Mouse (Mus musculus): ENCODE data around the gene Dtnb.

The Dtnb gene

DNA sequence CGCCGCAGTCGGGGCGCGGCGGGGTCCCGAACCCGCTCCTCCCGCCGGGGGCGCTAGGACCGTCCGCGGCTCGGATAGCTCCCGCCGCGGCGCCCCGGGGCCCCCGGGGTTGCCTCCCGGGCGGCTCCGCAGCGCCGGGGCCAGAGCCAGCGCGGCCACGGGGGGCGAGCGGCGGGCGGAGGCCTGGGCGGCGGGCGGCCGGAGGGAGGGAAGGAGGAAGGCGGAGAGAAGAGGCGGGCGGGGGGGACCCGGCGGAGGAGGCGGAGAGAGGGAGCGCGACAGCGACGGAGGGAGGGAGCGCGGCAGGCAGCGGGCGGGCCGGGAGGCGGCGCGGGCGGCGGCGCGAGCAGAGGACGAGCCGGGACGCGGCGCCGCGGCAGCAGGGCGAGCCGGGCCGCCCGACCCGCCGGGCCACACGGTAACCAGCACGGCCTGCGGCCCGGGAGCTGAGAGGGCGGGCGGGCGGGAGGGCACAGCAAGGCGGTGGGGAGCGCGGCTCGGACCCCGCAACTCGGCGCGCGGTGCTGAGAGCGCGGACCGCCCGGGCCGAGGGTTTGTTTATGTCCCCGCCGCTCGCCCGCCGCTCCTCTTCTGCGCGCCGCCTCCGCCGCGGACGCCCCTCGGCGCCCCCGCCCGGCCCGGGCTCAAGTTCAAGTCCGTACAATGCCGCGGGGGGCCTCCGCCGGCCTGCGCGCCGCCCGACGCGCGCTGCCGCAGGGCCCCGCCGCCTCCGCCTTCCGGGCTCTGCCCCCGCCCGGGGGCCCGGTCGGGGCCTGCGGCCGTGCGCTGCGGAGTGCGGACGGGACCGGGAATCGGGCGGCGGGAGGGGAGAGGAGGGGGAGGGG is 234.7 kb downstream of the Dtnb start:
- DNase-seq (ENCODE audit: low read depth) = peak; percentile 16

DNA sequence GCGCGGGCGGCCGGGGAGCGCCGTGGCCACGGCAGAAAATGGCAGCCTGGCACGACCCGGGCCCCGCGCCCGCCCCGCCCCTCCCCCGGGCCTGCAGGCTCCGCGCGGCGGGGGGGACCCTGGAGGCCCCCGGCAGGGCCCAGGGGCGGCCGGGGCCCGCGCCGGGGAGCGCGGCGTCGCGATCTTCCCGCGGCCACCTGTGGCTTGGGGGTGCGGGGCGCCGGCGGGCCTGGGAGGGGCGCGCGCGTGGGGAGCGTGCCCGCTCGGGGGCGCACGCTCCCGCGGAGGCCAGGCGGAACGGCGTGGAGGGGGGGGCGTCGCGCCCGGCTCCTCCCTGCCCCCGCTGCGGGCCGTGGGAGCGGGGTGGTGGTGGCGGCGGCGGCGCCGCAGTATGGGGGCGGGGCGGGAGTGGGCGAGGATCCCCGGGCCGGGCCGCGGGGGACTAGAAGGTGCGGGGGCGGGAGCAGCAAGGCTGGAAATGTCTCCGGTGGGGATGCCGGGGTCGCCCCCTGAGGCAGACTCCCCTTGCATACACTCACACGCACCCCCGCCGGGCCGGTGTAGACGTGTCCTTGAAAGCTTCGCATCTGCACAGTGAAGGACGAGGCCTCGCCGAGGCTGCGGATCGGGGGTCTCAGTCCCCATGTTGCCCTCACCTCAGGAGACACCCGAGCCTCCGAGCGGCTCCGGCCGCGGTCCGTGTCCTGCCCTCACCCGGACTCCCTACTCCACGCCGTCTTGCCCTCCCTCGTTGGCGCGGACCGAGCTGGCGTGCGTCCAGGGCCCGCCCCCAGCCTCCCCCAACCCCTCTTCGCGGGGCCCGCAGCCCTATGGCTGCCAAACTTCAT is 235.6 kb downstream of the Dtnb start:
- peak; percentile 12 for DNase-seq (ENCODE audit: low read depth)

DNA sequence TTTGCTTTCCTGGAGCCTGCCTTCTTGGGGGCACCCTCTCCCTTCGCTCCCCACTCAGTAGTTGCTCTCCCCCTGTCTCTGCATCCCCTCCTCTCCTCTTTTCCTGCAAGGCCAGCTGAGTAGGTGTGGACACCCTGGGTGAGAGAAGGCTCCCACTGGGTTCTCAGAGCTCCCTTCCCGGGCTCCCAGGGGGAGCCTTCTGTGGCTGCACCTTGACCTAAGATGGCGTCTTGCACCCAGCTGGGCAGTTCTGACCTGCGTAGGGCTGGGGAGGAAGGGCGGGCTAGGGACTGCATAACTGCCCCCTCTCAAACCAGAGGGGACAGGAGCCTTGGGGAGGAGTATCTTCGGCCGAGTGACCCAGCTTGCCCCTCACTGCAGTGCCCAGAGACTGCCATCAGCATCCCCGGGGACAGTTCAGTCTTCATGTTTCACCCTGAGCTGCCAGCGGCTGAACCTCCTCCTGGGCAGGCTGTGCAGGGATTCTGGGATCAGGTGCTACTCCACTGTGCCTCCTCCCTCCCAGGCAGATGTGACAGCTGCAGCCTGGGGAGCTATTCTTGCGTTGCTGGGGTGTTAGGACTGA is 236.3 kb downstream of the Dtnb start:
- no peak for DNase-seq (ENCODE audit: low read depth)

DNA sequence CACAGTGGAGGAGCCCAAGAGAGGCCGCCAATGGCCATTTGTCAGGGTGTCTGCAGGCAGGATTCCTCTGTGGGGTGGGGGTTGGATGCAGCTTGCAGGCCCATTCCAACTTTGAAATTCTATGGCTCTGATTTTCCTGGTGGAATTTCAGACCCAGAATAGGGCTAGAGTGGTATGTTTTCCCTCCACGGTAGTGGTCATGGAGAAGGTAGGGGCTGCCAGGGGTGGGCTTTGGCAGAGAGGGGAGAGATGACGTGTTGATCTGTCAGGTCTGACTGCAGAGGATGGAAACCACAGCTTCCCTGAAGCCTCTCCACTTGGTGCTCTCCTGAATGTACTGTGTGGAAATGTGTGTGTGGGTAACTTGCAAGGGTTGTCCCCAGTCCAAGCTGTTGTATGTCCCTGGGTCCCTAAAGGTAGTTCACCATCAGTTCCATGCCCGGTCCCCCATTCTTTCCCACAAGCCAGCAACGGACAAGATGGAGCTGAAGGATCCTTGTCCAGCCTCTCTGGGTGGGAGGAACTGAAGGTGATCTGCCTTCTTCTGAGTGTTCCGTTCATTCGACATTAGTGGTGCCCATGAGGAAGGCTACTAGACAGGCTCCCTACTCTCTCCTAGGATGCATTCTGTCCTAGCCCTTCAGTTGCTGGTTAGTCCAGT is 237.5 kb downstream of the Dtnb start:
- no peak for DNase-seq (ENCODE audit: low read depth)

DNA sequence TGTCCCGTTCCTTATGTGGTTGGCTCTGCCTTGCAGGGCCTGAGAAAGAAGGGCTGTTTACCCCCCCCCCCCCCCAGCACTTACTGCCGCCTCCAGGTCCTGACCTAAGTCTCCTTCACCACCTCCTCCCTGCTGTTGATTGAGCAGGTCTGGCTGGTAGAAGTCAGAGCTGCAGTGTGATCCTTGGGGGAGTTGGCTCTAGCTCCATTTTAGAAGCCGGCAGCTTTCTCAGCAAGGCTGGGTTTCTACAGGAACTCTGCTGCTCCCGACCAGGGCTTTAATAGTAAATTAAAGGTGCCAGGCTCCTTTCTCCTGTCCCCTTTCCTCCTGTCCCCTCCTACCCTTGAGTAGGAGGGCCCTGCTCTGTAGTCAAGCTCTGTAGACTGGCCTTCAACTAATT is 238.3 kb downstream of the Dtnb start:
- DNase-seq (ENCODE audit: low read depth) = no peak

DNA sequence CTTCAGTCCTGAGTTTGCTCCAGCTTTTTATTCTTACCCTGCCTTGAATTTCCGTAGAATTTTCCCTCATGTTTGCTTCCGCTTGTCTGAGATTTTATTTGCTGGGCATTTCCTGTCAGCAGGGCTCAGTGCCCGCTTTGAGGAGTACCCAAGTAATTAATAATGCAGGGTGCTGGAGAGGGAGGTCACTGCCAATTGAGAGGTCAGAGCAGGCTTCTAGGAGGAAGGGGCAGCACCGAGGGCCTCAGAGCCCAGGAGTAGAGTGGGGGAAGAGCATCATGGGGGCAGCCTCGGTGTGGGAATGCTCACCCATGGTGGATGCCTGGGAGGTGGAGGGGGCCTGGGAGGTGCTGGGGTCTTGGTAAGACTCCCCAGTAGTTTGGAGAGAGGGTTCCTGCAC is 239.4 kb downstream of the Dtnb start:
- DNase-seq (ENCODE audit: low read depth) = no peak

DNA sequence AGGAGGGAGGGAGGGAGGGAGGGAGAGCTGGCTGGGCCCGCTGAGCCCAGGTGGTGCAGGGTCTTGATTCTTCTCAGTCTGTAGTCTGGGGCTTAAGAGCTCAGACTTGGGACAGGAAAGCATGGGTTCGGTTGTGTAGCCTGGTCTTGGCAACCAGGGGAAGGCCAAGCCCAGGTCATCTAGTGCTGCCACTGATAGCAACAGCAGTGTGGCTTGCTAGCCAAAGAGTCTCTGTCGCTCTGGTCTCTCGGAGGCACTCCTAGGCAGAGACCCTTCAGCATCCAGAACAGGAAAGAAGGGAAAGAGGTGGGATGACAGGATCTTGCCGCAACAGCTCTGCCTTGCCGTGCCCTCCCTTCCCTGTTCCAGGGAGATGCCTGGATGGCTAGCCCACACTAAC is 240.1 kb downstream of the Dtnb start:
- DNase-seq (ENCODE audit: low read depth) = no peak

DNA sequence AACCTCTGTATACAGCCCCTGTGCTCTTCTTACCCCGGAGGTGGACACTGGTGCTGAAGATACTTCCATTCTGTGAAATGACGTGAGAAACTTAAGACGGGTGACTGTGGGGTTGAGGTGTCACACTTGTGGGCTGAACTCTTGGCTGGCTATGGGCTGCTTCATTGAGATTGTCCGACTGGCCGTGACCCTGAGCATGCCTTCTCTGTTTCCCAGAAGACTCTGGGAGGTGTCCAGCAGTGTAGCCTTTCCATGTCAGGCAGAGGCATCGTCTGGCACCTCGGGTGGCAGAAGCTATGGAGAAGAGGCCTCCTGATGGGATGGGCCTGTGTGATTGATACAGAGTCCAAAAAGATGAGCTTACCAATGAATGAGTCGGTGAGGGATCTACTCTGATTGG is 241.0 kb downstream of the Dtnb start:
- DNase-seq (ENCODE audit: low read depth) = no peak

DNA sequence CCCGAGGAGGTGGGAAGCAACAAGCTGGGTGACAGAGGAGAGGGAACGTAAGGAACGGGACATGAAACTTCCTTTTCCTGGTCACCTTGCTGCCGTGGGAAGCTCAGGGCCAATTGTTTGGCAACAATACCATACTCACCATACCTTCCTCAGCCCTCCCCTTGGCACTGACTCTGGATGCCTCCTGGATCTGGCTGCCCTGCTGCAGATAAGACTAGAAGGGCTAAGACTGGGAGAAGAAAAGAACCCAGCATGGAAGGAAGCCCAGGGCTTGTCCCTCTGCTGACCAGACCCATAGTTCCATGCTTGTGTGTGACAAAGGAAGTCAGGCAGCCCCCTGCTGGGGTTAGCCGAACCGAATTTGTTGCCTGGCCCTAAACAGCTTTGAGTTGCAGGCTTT is 243.2 kb downstream of the Dtnb start:
- no peak for DNase-seq (ENCODE audit: low read depth)

DNA sequence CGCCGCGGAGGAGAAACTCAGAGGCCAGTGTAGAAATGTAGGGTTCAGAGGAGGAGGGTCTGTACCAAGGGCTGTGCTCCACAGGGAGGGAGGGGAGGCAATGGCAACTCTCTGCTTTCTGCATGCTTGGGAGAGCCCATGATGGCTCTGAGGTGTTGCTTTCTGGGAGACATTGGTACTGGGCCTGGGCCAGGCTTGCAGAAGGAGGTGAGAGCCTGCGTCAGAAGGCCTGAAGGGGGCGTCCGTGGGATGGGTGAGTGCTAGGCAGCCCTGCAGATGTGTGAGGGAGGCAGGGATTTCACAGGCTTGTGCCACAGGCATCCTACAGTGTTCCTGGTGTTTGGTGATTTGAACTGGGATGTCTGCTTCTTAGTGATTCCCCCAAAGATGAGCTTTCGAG is 244.9 kb downstream of the Dtnb start:
- no peak for DNase-seq (ENCODE audit: low read depth)

DNA sequence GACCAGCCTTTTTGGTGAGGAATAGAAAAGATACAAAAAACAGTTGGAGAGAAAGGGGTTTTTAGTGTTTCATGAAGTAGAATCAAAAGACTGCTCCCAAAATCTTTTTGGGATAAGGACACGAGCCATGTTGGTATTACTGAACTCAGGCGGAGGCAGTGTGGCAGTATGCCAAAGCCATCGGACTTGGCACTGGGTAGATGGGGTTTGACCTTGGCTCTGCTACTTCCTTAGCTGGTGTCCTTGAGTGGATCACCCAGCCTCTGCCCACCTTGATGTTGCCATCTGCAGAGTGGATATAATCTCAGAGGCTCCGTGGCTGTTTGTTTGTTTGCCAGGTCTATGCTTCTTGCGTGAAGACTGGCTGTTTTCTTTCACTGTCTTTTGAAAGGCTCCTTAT is 245.4 kb downstream of the Dtnb start:
- DNase-seq (ENCODE audit: low read depth) = no peak

DNA sequence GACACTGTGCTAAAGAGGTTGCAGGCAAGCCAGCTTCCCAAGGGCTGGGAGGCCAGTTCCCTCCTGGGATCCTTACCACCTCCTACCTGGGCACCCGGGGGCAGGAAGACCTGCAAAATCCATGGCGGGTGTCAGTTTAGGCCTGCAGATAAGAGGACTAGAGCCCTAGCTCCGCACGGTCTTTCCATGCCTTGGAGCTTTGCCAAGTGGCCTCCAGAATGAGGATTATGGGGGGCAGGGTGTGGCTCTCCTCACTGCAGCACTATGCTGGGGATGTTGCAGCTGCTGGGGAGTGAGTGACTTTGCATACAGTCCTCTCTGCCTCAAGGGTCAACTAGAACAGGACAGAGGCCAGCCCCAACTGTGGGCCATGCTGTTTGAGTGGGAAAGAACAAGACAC is 247.7 kb downstream of the Dtnb start:
- no peak for DNase-seq (ENCODE audit: low read depth)

DNA sequence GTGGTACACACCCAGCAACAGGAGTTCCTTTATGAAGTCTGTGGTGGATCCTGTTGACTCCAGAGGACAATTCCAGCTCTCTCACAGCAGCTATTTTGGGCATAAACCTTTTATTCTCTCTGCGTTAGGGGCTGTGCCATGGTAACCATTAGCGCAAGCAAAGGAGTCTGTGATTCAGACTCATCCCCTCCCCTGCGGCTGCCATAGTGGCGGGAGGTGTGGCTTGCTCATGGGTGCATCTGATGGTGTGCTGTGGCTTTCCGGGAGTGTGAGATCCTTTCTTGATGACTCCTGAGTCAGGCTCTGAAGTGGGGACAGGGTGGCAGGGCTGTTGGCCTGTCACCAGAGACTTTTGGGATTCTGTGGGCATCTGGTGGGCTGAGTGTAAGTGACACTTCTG is 251.2 kb downstream of the Dtnb start:
- DNase-seq (ENCODE audit: low read depth) = no peak

DNA sequence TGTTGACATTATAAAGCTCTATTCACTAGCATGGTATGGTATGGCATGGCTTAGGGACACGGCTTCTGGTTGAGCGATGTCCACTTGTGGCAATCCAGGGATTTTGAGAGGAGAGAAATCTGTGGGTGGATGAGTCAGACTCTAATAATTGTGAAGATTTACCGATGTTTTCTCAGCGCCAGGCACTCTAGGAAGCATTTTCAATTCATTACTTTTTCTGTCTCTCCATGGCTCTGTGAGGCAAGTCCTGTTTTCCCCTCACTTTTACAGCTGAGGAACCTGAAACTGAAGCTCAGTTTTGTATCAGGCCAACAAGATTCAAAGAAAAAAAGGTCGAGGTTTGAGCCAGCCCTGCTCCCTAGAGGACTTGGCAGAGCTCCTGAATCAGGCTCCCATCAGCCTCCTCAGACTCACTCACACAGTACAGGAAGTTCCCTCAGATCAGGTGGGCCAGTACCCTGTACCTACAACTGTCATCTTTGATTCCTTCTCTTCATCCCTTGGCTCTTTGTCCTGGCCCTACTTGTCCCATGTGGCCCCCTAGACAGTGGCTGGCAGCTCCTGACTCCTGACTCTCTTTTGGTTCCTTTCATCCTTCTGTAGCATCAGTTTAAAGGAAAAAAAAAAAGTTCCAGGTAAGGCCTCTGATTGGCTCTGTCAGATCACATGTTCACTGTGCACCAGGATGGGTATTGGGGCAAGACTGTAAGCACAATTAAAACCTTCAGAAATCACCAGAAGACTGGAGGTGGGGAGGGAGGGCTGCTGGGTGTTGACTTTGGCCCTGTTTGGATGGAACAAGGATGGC is 252.9 kb downstream of the Dtnb start:
- no peak for DNase-seq (ENCODE audit: low read depth)

DNA sequence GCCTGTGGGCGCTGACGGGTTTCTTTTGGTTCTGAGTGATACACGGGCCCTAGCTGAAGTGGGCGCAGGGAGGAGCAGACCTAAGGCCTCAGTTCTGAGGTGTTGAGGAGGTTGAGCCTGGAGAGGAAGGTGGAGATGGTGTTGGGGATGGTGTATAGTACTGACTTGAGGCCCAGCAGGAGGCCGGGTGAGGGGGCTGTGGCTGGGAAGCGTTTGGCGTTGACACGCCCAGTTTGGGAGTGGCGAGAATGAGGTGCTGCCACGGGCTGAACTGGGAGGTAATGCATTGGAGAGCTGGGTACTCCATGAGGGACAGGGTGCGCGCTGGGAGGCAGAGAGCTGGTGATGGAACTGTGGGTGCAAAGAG is 253.5 kb downstream of the Dtnb start:
- DNase-seq (ENCODE audit: low read depth) = no peak

DNA sequence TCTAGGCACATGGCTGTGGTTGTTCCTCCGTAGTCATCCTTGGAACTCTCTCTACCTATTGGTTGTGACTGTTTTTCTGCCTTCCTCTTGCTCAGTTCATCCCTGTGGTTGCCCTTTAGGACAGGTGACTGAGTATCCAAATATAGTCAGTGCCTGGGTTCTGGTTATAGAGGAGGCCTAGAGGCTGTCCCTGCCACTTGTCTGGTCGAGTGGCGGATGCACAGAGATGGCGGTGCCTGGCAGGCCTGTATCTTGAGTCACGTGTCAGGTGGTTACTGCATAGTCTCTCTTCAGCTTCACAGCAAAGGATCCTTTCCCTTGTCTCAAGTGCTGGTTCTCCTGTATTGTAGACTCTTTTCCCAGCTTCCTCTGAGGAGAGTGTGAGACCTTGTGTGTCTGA is 255.6 kb downstream of the Dtnb start:
- no peak for DNase-seq (ENCODE audit: low read depth)

All from c-Kit-positive CD71-negative TER-119-negative erythroid progenitor cells, embryonic 14.5 days (primary cell).